Mouse (Mus musculus): ENCODE measurements around the gene H6pd.

DNA sequence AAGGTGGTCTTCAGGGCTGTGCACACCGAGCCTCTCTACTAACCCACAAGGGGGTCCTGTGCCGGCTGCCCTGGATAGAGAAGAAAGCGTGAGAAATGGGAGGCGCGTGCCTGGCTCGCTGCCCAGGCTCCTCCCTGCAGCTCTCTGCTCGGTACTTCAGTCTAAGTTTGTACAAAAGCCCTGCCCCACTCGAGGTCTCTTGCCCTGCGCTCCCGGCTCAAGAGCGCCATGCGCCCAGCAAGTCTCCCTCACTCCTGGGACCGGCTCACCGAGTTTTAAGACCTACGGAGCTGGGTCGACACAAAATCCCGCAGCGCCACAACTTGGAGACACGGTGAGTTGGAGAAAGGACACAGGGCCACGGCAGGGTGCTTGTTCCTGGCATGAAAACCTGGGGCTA, 39.2 kb upstream of the H6pd start:
- TF ChIP-seq POLR2A (IDR thresholded peaks at IDR 0.05; ENCODE audit: low read depth, low read length) = no peak
- no peak for TF ChIP-seq CTCF (IDR thresholded peaks at IDR 0.05; ENCODE audit: extremely low read depth, insufficient read length, insufficient replicate concordance, low read depth, low read length)
